Mouse (Mus musculus) intestine, embryonic 14.5 days (tissue): Measurements from ENCODE around the gene Tmem30a. TPM values are rescaled to one million over a fixed set of nuclear protein-coding genes. Genes with fewer than 3 reads are reported as not detected.

ENCODE experiments used
- ATAC-seq: fragments of 200-750 bp; cut with Nextera tagmentation; replicated peaks from 2 replicates; pipeline ENCODE4 v1.8.0; 2017; ENCODE audit warnings: low read depth, moderate number of reproducible peaks, moderate TSS enrichment, moderate library complexity; ENCODE audit not compliant: low FRiP score, low TSS enrichment
- DNase-seq: peaks from one replicate; pipeline ENCODE4 v3.0.0-alpha.2; 2018; ENCODE audit warnings: low spot score
- H3K27ac ChIP-seq: fragments of 300-500 bp; sonication (generic); 2 replicates; pipeline ENCODE4 v1.5.1; 2014; ENCODE audit warnings: low read depth, mild to moderate bottlenecking, control low read depth
- H3K27me3 ChIP-seq: fragments of 300-500 bp; sonication (generic); replicated peaks from 2 replicates; pipeline ENCODE4 v1.6.1; 2014; ENCODE audit warnings: low read length, control low read depth; ENCODE audit not compliant: control insufficient read depth, insufficient read depth
- H3K36me3 ChIP-seq: fragments of 300-500 bp; sonication (generic); 2 replicates; pipeline ENCODE4 v1.6.1; 2014; ENCODE audit warnings: low read length, control low read depth; ENCODE audit not compliant: control insufficient read depth, insufficient read depth
- H3K4me1 ChIP-seq: fragments of 300-500 bp; sonication (generic); replicated peaks from 2 replicates; pipeline ENCODE4 v1.6.1; 2014; ENCODE audit warnings: low read length, control low read depth, mixed read lengths; ENCODE audit not compliant: control insufficient read depth, insufficient read depth
- H3K4me2 ChIP-seq: fragments of 300-500 bp; sonication (generic); 2 replicates; pipeline ENCODE4 v1.6.1; 2014; ENCODE audit warnings: low read length
- H3K4me3 ChIP-seq: fragments of 300-500 bp; sonication (generic); 2 replicates; pipeline ENCODE4 v1.5.1; 2014; ENCODE audit warnings: low read depth, low read length, control low read depth, mixed read lengths
- H3K9ac ChIP-seq: fragments of 300-500 bp; sonication (generic); 2 replicates; pipeline ENCODE4 v1.6.1; 2014; ENCODE audit warnings: mild to moderate bottlenecking, low read length
- H3K9me3 ChIP-seq: fragments of 300-500 bp; sonication (generic); 2 replicates; pipeline ENCODE4 v1.6.1; 2016; ENCODE audit warnings: low read length, control low read depth; ENCODE audit not compliant: control insufficient read depth
- WGBS: fragments of 180-500 bp; shearing (Covaris S2); extraction: QIAGEN DNeasy Blood & Tissue Kit; methylation state at CpG from one replicate; pipeline ENCODE4 v1.1.7; 2014; 5-methylcytosine and 5-hydroxymethylcytosine counted together
- polyA plus RNA-seq: library from polyadenylated mRNA; unstranded; fragments of >200 nt; fragmentation: Nextera tagmentation; extraction: Ambion mirVana; gene quantifications from 2 replicates; pipeline ENCODE4 v1.2.1, GENCODE M21; 2014

Gene Tmem30a
- polyA plus RNA-seq, 1 experiment from 2014 or later: 63.3 TPM

- no peak for ATAC-seq
- H3K9ac ChIP-seq: no peak overlapping the region
- H3K4me1 ChIP-seq: no peaks in the 10 kb centered on the region
- H3K9me3 ChIP-seq: no peaks in the 10 kb centered on the region
- no peak overlapping the region for H3K4me2 ChIP-seq
- H3K27me3 ChIP-seq: no peaks in the 10 kb centered on the region
- DNase-seq: no peak
- H3K4me3 ChIP-seq: no peak overlapping the region
- no peaks in the 10 kb centered on the region for H3K36me3 ChIP-seq
- no peak overlapping the region for H3K27ac ChIP-seq
- WGBS: 82% methylated on average over 2 of the region's 2 CpGs
Measured at GRCm38 (mm10) chr9:79823856-79824255, 30.5 kb upstream of the Tmem30a start.

GRCm38 (mm10) chr9:79823438-79823837 lies 30.1 kb upstream of the Tmem30a start:
- Histone ChIP-seq H3K27me3 (no peaks in the 10 kb centered on the region), H3K9ac (no peak overlapping the region), H3K4me3 (no peak overlapping the region), H3K36me3 (no peaks in the 10 kb centered on the region), H3K27ac (no peak overlapping the region), H3K4me1 (no peaks in the 10 kb centered on the region), H3K9me3 (no peaks in the 10 kb centered on the region), H3K4me2 (no peak overlapping the region)
- WGBS: 84% methylated on average over 4 of the region's 4 CpGs
- DNase-seq (no peak), ATAC-seq (no peak)

- H3K27me3 ChIP-seq: no peaks in the 10 kb centered on the region
- DNase-seq (no peak), ATAC-seq (no peak)
- no peaks in the 10 kb centered on the region for H3K4me1 ChIP-seq
- no peaks in the 10 kb centered on the region for H3K36me3 ChIP-seq
- H3K27ac ChIP-seq: no peak overlapping the region
- H3K9ac ChIP-seq: no peak overlapping the region
- 87% methylated on average over 5 of the region's 5 CpGs for WGBS
- H3K4me3 ChIP-seq: no peak overlapping the region
- H3K9me3 ChIP-seq: no peaks in the 10 kb centered on the region
- no peak overlapping the region for H3K4me2 ChIP-seq
Measured at GRCm38 (mm10) chr9:79816464-79816863, 23.2 kb upstream of the Tmem30a start.

- DNase-seq (no peak), ATAC-seq (no peak)
- WGBS: 95% methylated on average over 11 of the region's 11 CpGs
- Histone ChIP-seq H3K36me3 (no peaks in the 10 kb centered on the region), H3K9ac (no peak overlapping the region), H3K9me3 (no peaks in the 10 kb centered on the region), H3K27ac (no peak overlapping the region), H3K4me2 (no peak overlapping the region), H3K4me1 (no peaks in the 10 kb centered on the region), H3K27me3 (no peaks in the 10 kb centered on the region), H3K4me3 (no peak overlapping the region)
Measured at GRCm38 (mm10) chr9:79816013-79816412, 22.7 kb upstream of the Tmem30a start.

GRCm38 (mm10) chr9:79814592-79814991 lies 21.3 kb upstream of the Tmem30a start:
- H3K27ac ChIP-seq: no peak overlapping the region
- ATAC-seq (no peak), DNase-seq (no peak)
- no peaks in the 10 kb centered on the region for H3K9me3 ChIP-seq
- H3K9ac ChIP-seq: no peak overlapping the region
- no peaks in the 10 kb centered on the region for H3K4me1 ChIP-seq
- H3K4me3 ChIP-seq: no peak overlapping the region
- WGBS: 90% methylated on average over 4 of the region's 4 CpGs
- H3K27me3 ChIP-seq: no peaks in the 10 kb centered on the region
- no peak overlapping the region for H3K4me2 ChIP-seq
- no peaks in the 10 kb centered on the region for H3K36me3 ChIP-seq

GRCm38 (mm10) chr9:79810969-79811902 lies 17.9 kb upstream of the Tmem30a start:
- WGBS: 82% methylated on average over 11 of the region's 11 CpGs
- ATAC-seq: no peak

GRCm38 (mm10) chr9:79810534-79810933 lies 17.2 kb upstream of the Tmem30a start:
- DNase-seq (no peak), ATAC-seq (no peak)
- no peak overlapping the region for H3K4me2 ChIP-seq
- no peaks in the 10 kb centered on the region for H3K9me3 ChIP-seq
- no peak overlapping the region for H3K27ac ChIP-seq
- no peak overlapping the region for H3K9ac ChIP-seq
- H3K4me1 ChIP-seq: no peaks in the 10 kb centered on the region; the same call in 1 of the 2 replicates
- 83% methylated on average over 3 of the region's 3 CpGs for WGBS
- no peak overlapping the region for H3K4me3 ChIP-seq
- H3K27me3 ChIP-seq: no peaks in the 10 kb centered on the region; the same call in 1 of the 2 replicates
- H3K36me3 ChIP-seq: no peaks in the 10 kb centered on the region

More at GRCm38 (mm10) chr9:79810969-79811902, 17.9 kb upstream of the Tmem30a start:
- Histone ChIP-seq H3K9ac (no peak overlapping the region), H3K36me3 (no peaks in the 10 kb centered on the region), H3K9me3 (no peaks in the 10 kb centered on the region), H3K27me3 (no peaks in the 10 kb centered on the region; the same call in 1 of the 2 replicates), H3K4me3 (no peak overlapping the region), H3K27ac (no peak overlapping the region), H3K4me1 (no peaks in the 10 kb centered on the region; the same call in 1 of the 2 replicates), H3K4me2 (no peak overlapping the region)
- DNase-seq: no peak

- no peaks in the 10 kb centered on the region for H3K9me3 ChIP-seq
- WGBS: 70% methylated on average over 6 of the region's 6 CpGs
- peaks cover 3% of the 10 kb centered on the region; the same call in 1 of the 2 replicates for H3K27me3 ChIP-seq
- no peak overlapping the region for H3K27ac ChIP-seq
- no peak for ATAC-seq
- no peaks in the 10 kb centered on the region; the same call in 1 of the 2 replicates for H3K4me1 ChIP-seq
- no peak for DNase-seq
- H3K4me2 ChIP-seq: no peak overlapping the region
- no peak overlapping the region for H3K4me3 ChIP-seq
- H3K9ac ChIP-seq: no peak overlapping the region
- no peaks in the 10 kb centered on the region for H3K36me3 ChIP-seq
Measured at GRCm38 (mm10) chr9:79809411-79809810, 16.1 kb upstream of the Tmem30a start.
